Mouse (Mus musculus): ENCODE results near the gene Sspn. TPM values are rescaled to one million over a fixed set of nuclear protein-coding genes. Genes with fewer than 3 reads are reported as not detected.

Sspn gene
- total and polyA plus RNA-seq, 2 experiments from 2014 or later: 74.1 to 92.0 TPM

GRCm38 (mm10) chr6:146008450-146008981, 77.1 kb downstream of the Sspn start:
- Histone ChIP-seq H3K27me3 (ENCODE audit: control insufficient read depth, insufficient read depth, low read length) (no peaks in the 10 kb centered on the region), H3K9ac (replicated peaks; ENCODE audit: low read depth, low read length) (no peak overlapping the region), H3K4me2 (ENCODE audit: low read depth, low read length) (no peak overlapping the region), H3K9me3 (replicated peaks; ENCODE audit: control insufficient read depth, low read length) (no peaks in the 10 kb centered on the region), H3K4me1 (ENCODE audit: control insufficient read depth, insufficient read depth) (peaks cover 51% of the 10 kb centered on the region), H3K36me3 (replicated peaks; ENCODE audit: control insufficient read depth, insufficient read depth, low read length) (no peaks in the 10 kb centered on the region), H3K27ac (ENCODE audit: low read depth) (peak overlapping the region; percentile 28; the same call in 1 of the 2 replicates), H3K4me3 (ENCODE audit: low read depth, low read length) (no peak overlapping the region)
- 17% methylated on average over 5 of the region's 5 CpGs for WGBS
- DNase-seq (ENCODE audit: low spot score) (peak; percentile 59), ATAC-seq (ENCODE audit: insufficient read depth, low read depth) (peak; percentile 47; the same call in 1 of the 2 replicates)
- peak; percentile 55 for TF ChIP-seq CTCF (IDR thresholded peaks at IDR 0.05; ENCODE audit: low read depth)
- TF ChIP-seq EP300 (IDR thresholded peaks at IDR 0.05; ENCODE audit: low read depth): no peak

- Histone ChIP-seq H3K27me3 (ENCODE audit: control insufficient read depth, insufficient read depth, low read length) (no peaks in the 10 kb centered on the region), H3K4me1 (ENCODE audit: control insufficient read depth, insufficient read depth) (peaks cover 51% of the 10 kb centered on the region), H3K4me3 (ENCODE audit: low read depth, low read length) (no peak overlapping the region), H3K36me3 (replicated peaks; ENCODE audit: control insufficient read depth, insufficient read depth, low read length) (no peaks in the 10 kb centered on the region), H3K9ac (replicated peaks; ENCODE audit: low read depth, low read length) (no peak overlapping the region), H3K4me2 (ENCODE audit: low read depth, low read length) (no peak overlapping the region), H3K9me3 (replicated peaks; ENCODE audit: control insufficient read depth, low read length) (no peaks in the 10 kb centered on the region), H3K27ac (ENCODE audit: low read depth) (peak overlapping the region; percentile 91)
- WGBS: 83% methylated on average over 10 of the region's 10 CpGs
- ATAC-seq (ENCODE audit: insufficient read depth, low read depth) (no peak), DNase-seq (ENCODE audit: low spot score) (no peak)
- TF ChIP-seq CTCF (IDR thresholded peaks at IDR 0.05; ENCODE audit: low read depth) (no peak), EP300 (IDR thresholded peaks at IDR 0.05; ENCODE audit: low read depth) (no peak)
Observed at GRCm38 (mm10) chr6:146009163-146009915, 77.9 kb downstream of the Sspn start.

- Histone ChIP-seq H3K4me2 (ENCODE audit: low read depth, low read length) (no peak overlapping the region), H3K9ac (replicated peaks; ENCODE audit: low read depth, low read length) (peak overlapping the region; percentile 44; the same call in 1 of the 2 replicates), H3K4me1 (ENCODE audit: control insufficient read depth, insufficient read depth) (peaks cover 51% of the 10 kb centered on the region), H3K36me3 (replicated peaks; ENCODE audit: control insufficient read depth, insufficient read depth, low read length) (no peaks in the 10 kb centered on the region), H3K27me3 (ENCODE audit: control insufficient read depth, insufficient read depth, low read length) (no peaks in the 10 kb centered on the region), H3K27ac (ENCODE audit: low read depth) (peak overlapping the region; percentile 91), H3K9me3 (replicated peaks; ENCODE audit: control insufficient read depth, low read length) (no peaks in the 10 kb centered on the region), H3K4me3 (ENCODE audit: low read depth, low read length) (no peak overlapping the region)
- 35% methylated on average over 12 of the region's 12 CpGs for WGBS
- no peak; the same call in 1 of the 2 replicates for TF ChIP-seq EP300 (IDR thresholded peaks at IDR 0.05; ENCODE audit: low read depth)
- TF ChIP-seq CTCF (IDR thresholded peaks at IDR 0.05; ENCODE audit: low read depth): no peak
- ATAC-seq (ENCODE audit: insufficient read depth, low read depth) (peak; percentile 75), DNase-seq (ENCODE audit: low spot score) (peak; percentile 69)
Observed at GRCm38 (mm10) chr6:146010093-146010764, 78.8 kb downstream of the Sspn start.

- no peaks in the 10 kb centered on the region for H3K36me3 ChIP-seq (replicated peaks; ENCODE audit: control insufficient read depth, insufficient read depth, low read length)
- ATAC-seq (ENCODE audit: insufficient read depth, low read depth) (no peak), DNase-seq (ENCODE audit: low spot score) (no peak)
- 84% methylated on average over 3 of the region's 3 CpGs for WGBS
- H3K9ac ChIP-seq (replicated peaks; ENCODE audit: low read depth, low read length): no peak overlapping the region
- H3K4me2 ChIP-seq (ENCODE audit: low read depth, low read length): no peak overlapping the region
- H3K27ac ChIP-seq (ENCODE audit: low read depth): no peak overlapping the region
- H3K27me3 ChIP-seq (ENCODE audit: control insufficient read depth, insufficient read depth, low read length): no peaks in the 10 kb centered on the region
- TF ChIP-seq CTCF (IDR thresholded peaks at IDR 0.05; ENCODE audit: low read depth) (no peak), EP300 (IDR thresholded peaks at IDR 0.05; ENCODE audit: low read depth) (no peak)
- no peaks in the 10 kb centered on the region for H3K9me3 ChIP-seq (replicated peaks; ENCODE audit: control insufficient read depth, low read length)
- H3K4me1 ChIP-seq (ENCODE audit: control insufficient read depth, insufficient read depth): peaks cover 25% of the 10 kb centered on the region
- H3K4me3 ChIP-seq (ENCODE audit: low read depth, low read length): no peak overlapping the region
Observed at GRCm38 (mm10) chr6:146014312-146014711, 82.9 kb downstream of the Sspn start.

Other genes starting within 250 kb of the Sspn start
- 40.8 and 72.6 TPM in 2 replicates for gene Rassf8, start 184.9 kb upstream of the Sspn start, total RNA-seq (2014; rRNA removed; ENCODE audit: low replicate concordance)
- gene Rassf8, start 184.9 kb upstream of the Sspn start, polyA plus RNA-seq (2015; fragmentation: Nextera tagmentation; extraction: Ambion mirVana): 9.5 and 11.1 TPM in 2 replicates
- 0.95 and 1.6 TPM in 2 replicates for gene Bhlhe41, start 66.1 kb upstream of the Sspn start, total RNA-seq (2014; rRNA removed; ENCODE audit: low replicate concordance)
- gene Bhlhe41, start 66.1 kb upstream of the Sspn start, polyA plus RNA-seq (2015; fragmentation: Nextera tagmentation; extraction: Ambion mirVana): 8.7 and 9.3 TPM in 2 replicates